Mouse (Mus musculus) MEL (cell line): Measurements from ENCODE around the gene Dydc1. TPM values are rescaled to one million over a fixed set of nuclear protein-coding genes. Genes with fewer than 3 reads are reported as not detected.

Experiments used
- DNase-seq: peaks from one replicate; pipeline ENCODE4 v3.0.0; 2011; ENCODE audit warnings: low read depth, low spot score
- H3K27ac ChIP-seq: 2 replicates; pipeline ENCODE4 v1.5.1; 2012; ENCODE audit warnings: low read depth, mild to moderate bottlenecking, control low read depth, low read length, moderate library complexity; ENCODE audit not compliant: control insufficient read depth
- H3K27me3 ChIP-seq, 2 experiments: fragments of 150-350 bp in 1 of 2; sonication (generic) in 1 of 2; 2 replicates each; pipeline ENCODE4 v1.6.1; 2012; ENCODE audit warnings: low read length in 2 of 2, mild to moderate bottlenecking in 2 of 2, improper control_type of control experiment in 1 of 2, moderate library complexity in 1 of 2; ENCODE audit not compliant: insufficient read depth in 2 of 2, control insufficient read depth in 1 of 2
- H3K36me3 ChIP-seq, 2 experiments: 2 replicates each; pipeline ENCODE4 v1.6.1; 2012 to 2014; ENCODE audit warnings: low read length in 2 of 2, improper control_type of control experiment in 1 of 2, inconsistent platforms in 1 of 2, mild to moderate bottlenecking in 1 of 2; ENCODE audit not compliant: insufficient read depth in 2 of 2, control insufficient read depth in 1 of 2
- H3K4me1 ChIP-seq, 2 experiments: fragments of 150-350 bp in 1 of 2; sonication (generic) in 1 of 2; 2 replicates each; pipeline ENCODE4 v1.6.1; 2012; ENCODE audit warnings: low read length in 2 of 2, improper control_type of control experiment in 1 of 2, mild to moderate bottlenecking in 1 of 2; ENCODE audit not compliant: insufficient read depth in 2 of 2, control insufficient read depth in 1 of 2
- H3K4me3 ChIP-seq, 2 experiments: fragments of 150-350 bp in 1 of 2; sonication (generic) in 1 of 2; 2 replicates each; pipeline ENCODE4 v1.5.1; 2012; ENCODE audit warnings: low read depth in 2 of 2, low read length in 2 of 2, mild to moderate bottlenecking in 2 of 2, moderate library complexity in 2 of 2, control low read depth in 1 of 2, improper control_type of control experiment in 1 of 2; ENCODE audit not compliant: control insufficient read depth in 1 of 2, insufficient read depth in 1 of 2
- H3K79me2 ChIP-seq: 2 replicates; pipeline ENCODE4 v1.6.1; 2012; ENCODE audit warnings: mild to moderate bottlenecking, low read length, moderate library complexity; ENCODE audit not compliant: control insufficient read depth, poor library complexity, insufficient read depth
- H3K9ac ChIP-seq: 2 replicates; pipeline ENCODE4 v1.6.1; 2012; ENCODE audit warnings: low read depth, mild to moderate bottlenecking, control low read depth, low read length, moderate library complexity; ENCODE audit not compliant: control insufficient read depth, poor library complexity, severe bottlenecking
- H3K9me3 ChIP-seq: fragments of 150-350 bp; sonication (generic); replicated peaks from 2 replicates; pipeline ENCODE4 v1.6.1; 2012; ENCODE audit warnings: mild to moderate bottlenecking, low read length, improper control_type of control experiment, moderate library complexity; ENCODE audit not compliant: insufficient read depth
- CHD1 ChIP-seq: IDR thresholded peaks from 2 replicates; pipeline ENCODE4 v1.6.1; 2012; ENCODE audit warnings: low read depth, mild to moderate bottlenecking, inconsistent platforms, low read length, improper control_type of control experiment
- CHD2 ChIP-seq: IDR thresholded peaks from 2 replicates; pipeline ENCODE4 v1.6.1; 2011; ENCODE audit warnings: low read length, improper control_type of control experiment
- CTCF ChIP-seq, 3 experiments: IDR thresholded peaks in 2 of 3; conservative IDR thresholded peaks in 1 of 3; 2 replicates each; pipeline ENCODE4 v1.5.1; 2011 to 2012; ENCODE audit warnings: low read length in 3 of 3, low read depth in 2 of 3, mild to moderate bottlenecking in 2 of 3, improper control_type of control experiment in 1 of 3, inconsistent platforms in 1 of 3, mixed read lengths in 1 of 3, moderate library complexity in 1 of 3; ENCODE audit not compliant: control insufficient read depth in 1 of 3, insufficient read depth in 1 of 3, poor library complexity in 1 of 3, severe bottlenecking in 1 of 3
- E2F4 ChIP-seq: IDR thresholded peaks from 2 replicates; pipeline ENCODE4 v1.6.1; 2011; ENCODE audit warnings: low read depth, low read length, improper control_type of control experiment, borderline replicate concordance
- ELF1 ChIP-seq: IDR thresholded peaks from 2 replicates; pipeline ENCODE4 v1.6.1; 2014; ENCODE audit warnings: low read depth, mild to moderate bottlenecking, inconsistent platforms, low read length, improper control_type of control experiment, moderate library complexity
- ETS1 ChIP-seq: IDR thresholded peaks from 2 replicates; pipeline ENCODE4 v1.6.1; 2012; ENCODE audit warnings: low read depth, mild to moderate bottlenecking, inconsistent platforms, low read length, improper control_type of control experiment, moderate library complexity
- GABPA ChIP-seq: IDR thresholded peaks from 2 replicates; pipeline ENCODE4 v1.6.1; 2012; ENCODE audit warnings: low read depth, mild to moderate bottlenecking, inconsistent platforms, low read length, improper control_type of control experiment, moderate library complexity
- GATA1 ChIP-seq: IDR thresholded peaks from 2 replicates; pipeline ENCODE4 v1.6.1; 2011; ENCODE audit warnings: low read depth, low read length, improper control_type of control experiment
- JUND ChIP-seq: IDR thresholded peaks from 2 replicates; pipeline ENCODE4 v1.6.1; 2011; ENCODE audit warnings: low read depth, mild to moderate bottlenecking, improper control_type of control experiment, low read length
- KAT2A ChIP-seq: conservative IDR thresholded peaks from 2 replicates; pipeline ENCODE4 v1.6.1; 2012; ENCODE audit warnings: low read depth, low read length, improper control_type of control experiment, inconsistent platforms
- MAFK ChIP-seq: IDR thresholded peaks from 2 replicates; pipeline ENCODE4 v1.6.1; 2011; ENCODE audit warnings: low read depth, mild to moderate bottlenecking, low read length, improper control_type of control experiment, borderline replicate concordance
- MXI1 ChIP-seq: IDR thresholded peaks from 2 replicates; pipeline ENCODE4 v1.6.1; 2011; ENCODE audit warnings: mild to moderate bottlenecking, low read depth, low read length, improper control_type of control experiment
- MYB ChIP-seq: IDR thresholded peaks from 2 replicates; pipeline ENCODE4 v1.6.1; 2011; ENCODE audit warnings: mild to moderate bottlenecking, low read depth, low read length, improper control_type of control experiment
- NELFE ChIP-seq: IDR thresholded peaks from 2 replicates; pipeline ENCODE4 v1.6.1; 2011; ENCODE audit warnings: low read depth, low read length, improper control_type of control experiment
- POLR2AphosphoS2 ChIP-seq: IDR thresholded peaks from 2 replicates; pipeline ENCODE4 v1.6.1; 2011; ENCODE audit warnings: low read length, improper control_type of control experiment
- POLR2AphosphoS5 ChIP-seq: IDR thresholded peaks from 2 replicates; pipeline ENCODE4 v1.6.1; 2012; ENCODE audit warnings: low read depth, borderline replicate concordance, mild to moderate bottlenecking, inconsistent platforms, low read length, moderate library complexity, mixed read lengths
- TAL1 ChIP-seq: IDR thresholded peaks from 2 replicates; pipeline ENCODE4 v1.6.1; 2012; ENCODE audit warnings: mild to moderate bottlenecking, inconsistent platforms, low read length, moderate library complexity, mixed read lengths
- UBTF ChIP-seq: IDR thresholded peaks from 2 replicates; pipeline ENCODE4 v1.6.1; 2012; ENCODE audit warnings: low read depth, mild to moderate bottlenecking, inconsistent platforms, low read length, improper control_type of control experiment, moderate library complexity, borderline replicate concordance; ENCODE audit not compliant: insufficient read depth
- polyA plus RNA-seq, 2 experiments: library from polyadenylated mRNA; stranded (reverse) in 1 of 2; unstranded in 1 of 2; fragments of >175 nt in 1 of 2; fragments of >200 nt in 1 of 2; gene quantifications; 2 replicates each; pipeline versions ENCODE4 v1.2.1 to v1.2.4; 2012; ENCODE audit warnings: low replicate concordance in 2 of 2, low read depth in 1 of 2; ENCODE audit not compliant: insufficient read length in 2 of 2, insufficient read depth in 1 of 2, missing spikeins in 1 of 2
- total RNA-seq: library from RNA; depleted of rRNA; stranded (reverse); fragments of 300-350 nt; gene quantifications from 2 replicates; pipeline ENCODE4 v1.2.3, GENCODE M21; 2012

The Dydc1 gene
- total and polyA plus RNA-seq, 3 experiments, result not detected

- no peaks in the 10 kb centered on the region; a peak in 1 of 4 replicates for H3K27me3 ChIP-seq
- no peaks in the 10 kb centered on the region for H3K79me2 ChIP-seq
- no peaks in the 10 kb centered on the region for H3K4me1 ChIP-seq
- H3K9me3 ChIP-seq, result no peaks in the 10 kb centered on the region
- DNase-seq, result no peak
- no peaks in the 10 kb centered on the region for H3K36me3 ChIP-seq
- TF ChIP-seq GABPA (no peak), NELFE (no peak), E2F4 (no peak), MXI1 (no peak), JUND (no peak), UBTF (no peak), KAT2A (no peak), ETS1 (no peak), POLR2AphosphoS5 (no peak), MYB (no peak), POLR2AphosphoS2 (no peak), TAL1 (no peak), CTCF (IDR thresholded peaks at IDR 0.05 in 2 of 3, conservative IDR thresholded peaks at IDR 0.05 in 1 of 3; ENCODE audit: control insufficient read depth in 1 of 3, insufficient read depth in 1 of 3, low read depth in 2 of 3, low read length in 3 of 3, poor library complexity in 1 of 3, severe bottlenecking in 1 of 3) (no peak), CHD2 (no peak)
- H3K9ac ChIP-seq, result no peak overlapping the region
- H3K27ac ChIP-seq, result no peak overlapping the region
- no peak overlapping the region for H3K4me3 ChIP-seq
Observed at GRCm38 (mm10) chr14:41112944-41113343, 40.2 kb downstream of the Dydc1 start.

- no peak for DNase-seq
- no peak overlapping the region for H3K9ac ChIP-seq
- no peak overlapping the region for H3K4me3 ChIP-seq
- no peaks in the 10 kb centered on the region for H3K79me2 ChIP-seq
- no peaks in the 10 kb centered on the region for H3K36me3 ChIP-seq
- H3K27me3 ChIP-seq, result no peaks in the 10 kb centered on the region
- no peak for TF ChIP-seq MAFK
- no peak for TF ChIP-seq E2F4
- no peak for TF ChIP-seq CHD1
- no peak for TF ChIP-seq KAT2A
- TF ChIP-seq GATA1, result no peak
- TF ChIP-seq ELF1, result no peak
- no peak overlapping the region for H3K27ac ChIP-seq
- no peaks in the 10 kb centered on the region for H3K4me1 ChIP-seq
- H3K9me3 ChIP-seq, result no peaks in the 10 kb centered on the region
Observed at GRCm38 (mm10) chr14:41116271-41116670, 43.6 kb downstream of the Dydc1 start.
